Mouse (Mus musculus): ENCODE results near the gene Pomt1. TPM values are rescaled to one million over a fixed set of nuclear protein-coding genes. Genes with fewer than 3 reads are reported as not detected.

Gene Pomt1
- polyA plus RNA-seq, 1 experiment = 204 TPM

DNA sequence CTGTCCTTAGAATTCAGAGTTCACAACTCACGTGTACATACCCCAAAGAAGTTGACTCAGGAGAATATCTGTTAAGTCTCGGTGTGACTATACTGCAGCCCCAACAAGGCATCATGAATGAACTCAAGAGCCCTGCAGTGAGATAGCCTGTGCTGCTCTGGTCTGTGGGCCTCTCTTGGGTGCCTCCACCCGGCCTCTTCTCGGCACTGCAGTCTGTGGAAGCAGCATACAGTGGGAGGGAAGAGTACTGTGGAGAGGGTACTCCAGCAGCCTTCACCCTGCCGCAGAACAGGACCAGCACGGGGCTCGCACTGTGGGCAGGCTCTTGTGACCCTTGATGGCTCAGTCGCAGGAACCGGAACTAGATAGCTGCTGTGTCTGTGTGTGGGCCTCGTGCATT, 20.8 kb upstream of the Pomt1 start:
- Histone ChIP-seq H3K36me3 (ENCODE audit: control insufficient read depth, insufficient read depth, low read length) (no peaks in the 10 kb centered on the region), H3K27ac (ENCODE audit: control insufficient read depth, insufficient read depth, low read depth, low read length) (no peak overlapping the region), H3K4me1 (ENCODE audit: control insufficient read depth, insufficient read depth, low read length) (no peaks in the 10 kb centered on the region; the same call in none of the 2 replicates), H3K4me3 (ENCODE audit: control insufficient read depth, low read depth, low read length) (no peak overlapping the region), H3K27me3 (ENCODE audit: control insufficient read depth, insufficient read depth, low read length) (no peaks in the 10 kb centered on the region)
- no peak for TF ChIP-seq CTCF (IDR thresholded peaks at IDR 0.05; ENCODE audit: control insufficient read depth, insufficient read depth, insufficient replicate concordance, low read depth, low read length)
- TF ChIP-seq POLR2A (IDR thresholded peaks at IDR 0.05; ENCODE audit: control insufficient read depth, low read depth, low read length) = no peak

DNA sequence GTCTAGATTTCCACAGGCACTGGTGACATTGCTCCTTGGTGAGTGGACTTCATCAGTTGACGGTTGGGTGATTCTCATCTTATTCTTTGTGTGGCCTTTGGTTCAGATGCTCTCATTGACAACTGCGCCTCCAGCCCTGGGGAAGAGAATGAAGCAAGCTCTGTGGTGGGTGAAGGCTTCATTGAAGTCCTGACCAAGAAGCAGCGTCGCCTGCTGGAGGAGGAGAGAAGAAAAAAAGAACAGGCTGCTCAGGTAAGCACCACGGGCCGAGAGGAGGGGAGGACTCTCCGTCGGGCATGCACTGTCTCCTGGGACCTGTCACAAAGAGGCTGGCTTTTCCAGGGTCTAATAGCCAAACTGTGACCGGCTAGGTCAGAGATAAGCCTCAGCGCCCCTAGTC, 19.9 kb upstream of the Pomt1 start:
- TF ChIP-seq CTCF (IDR thresholded peaks at IDR 0.05; ENCODE audit: control insufficient read depth, insufficient read depth, insufficient replicate concordance, low read depth, low read length) (no peak), POLR2A (IDR thresholded peaks at IDR 0.05; ENCODE audit: control insufficient read depth, low read depth, low read length) (no peak)
- Histone ChIP-seq H3K27me3 (ENCODE audit: control insufficient read depth, insufficient read depth, low read length) (no peaks in the 10 kb centered on the region), H3K4me3 (ENCODE audit: control insufficient read depth, low read depth, low read length) (no peak overlapping the region), H3K4me1 (ENCODE audit: control insufficient read depth, insufficient read depth, low read length) (no peaks in the 10 kb centered on the region; the same call in none of the 2 replicates), H3K36me3 (ENCODE audit: control insufficient read depth, insufficient read depth, low read length) (no peaks in the 10 kb centered on the region), H3K27ac (ENCODE audit: control insufficient read depth, insufficient read depth, low read depth, low read length) (no peak overlapping the region)

- no peaks in the 10 kb centered on the region; the same call in none of the 2 replicates for H3K4me1 ChIP-seq (ENCODE audit: control insufficient read depth, insufficient read depth, low read length)
- no peak overlapping the region for H3K4me3 ChIP-seq (ENCODE audit: control insufficient read depth, low read depth, low read length)
- TF ChIP-seq POLR2A (IDR thresholded peaks at IDR 0.05; ENCODE audit: control insufficient read depth, low read depth, low read length) (no peak), CTCF (IDR thresholded peaks at IDR 0.05; ENCODE audit: control insufficient read depth, insufficient read depth, insufficient replicate concordance, low read depth, low read length) (no peak)
- no peaks in the 10 kb centered on the region for H3K27me3 ChIP-seq (ENCODE audit: control insufficient read depth, insufficient read depth, low read length)
- no peaks in the 10 kb centered on the region for H3K36me3 ChIP-seq (ENCODE audit: control insufficient read depth, insufficient read depth, low read length)
- H3K27ac ChIP-seq (ENCODE audit: control insufficient read depth, insufficient read depth, low read depth, low read length) = no peak overlapping the region
Observed at GRCm38 (mm10) chr2:32217656-32218055, 18.7 kb upstream of the Pomt1 start.

GRCm38 (mm10) chr2:32218113-32218512, 18.3 kb upstream of the Pomt1 start:
- TF ChIP-seq POLR2A (IDR thresholded peaks at IDR 0.05; ENCODE audit: control insufficient read depth, low read depth, low read length) (no peak), CTCF (IDR thresholded peaks at IDR 0.05; ENCODE audit: control insufficient read depth, insufficient read depth, insufficient replicate concordance, low read depth, low read length) (no peak)
- no peaks in the 10 kb centered on the region for H3K36me3 ChIP-seq (ENCODE audit: control insufficient read depth, insufficient read depth, low read length)
- H3K27ac ChIP-seq (ENCODE audit: control insufficient read depth, insufficient read depth, low read depth, low read length) = no peak overlapping the region
- no peaks in the 10 kb centered on the region for H3K27me3 ChIP-seq (ENCODE audit: control insufficient read depth, insufficient read depth, low read length)
- no peak overlapping the region for H3K4me3 ChIP-seq (ENCODE audit: control insufficient read depth, low read depth, low read length)
- no peaks in the 10 kb centered on the region; the same call in none of the 2 replicates for H3K4me1 ChIP-seq (ENCODE audit: control insufficient read depth, insufficient read depth, low read length)

DNA sequence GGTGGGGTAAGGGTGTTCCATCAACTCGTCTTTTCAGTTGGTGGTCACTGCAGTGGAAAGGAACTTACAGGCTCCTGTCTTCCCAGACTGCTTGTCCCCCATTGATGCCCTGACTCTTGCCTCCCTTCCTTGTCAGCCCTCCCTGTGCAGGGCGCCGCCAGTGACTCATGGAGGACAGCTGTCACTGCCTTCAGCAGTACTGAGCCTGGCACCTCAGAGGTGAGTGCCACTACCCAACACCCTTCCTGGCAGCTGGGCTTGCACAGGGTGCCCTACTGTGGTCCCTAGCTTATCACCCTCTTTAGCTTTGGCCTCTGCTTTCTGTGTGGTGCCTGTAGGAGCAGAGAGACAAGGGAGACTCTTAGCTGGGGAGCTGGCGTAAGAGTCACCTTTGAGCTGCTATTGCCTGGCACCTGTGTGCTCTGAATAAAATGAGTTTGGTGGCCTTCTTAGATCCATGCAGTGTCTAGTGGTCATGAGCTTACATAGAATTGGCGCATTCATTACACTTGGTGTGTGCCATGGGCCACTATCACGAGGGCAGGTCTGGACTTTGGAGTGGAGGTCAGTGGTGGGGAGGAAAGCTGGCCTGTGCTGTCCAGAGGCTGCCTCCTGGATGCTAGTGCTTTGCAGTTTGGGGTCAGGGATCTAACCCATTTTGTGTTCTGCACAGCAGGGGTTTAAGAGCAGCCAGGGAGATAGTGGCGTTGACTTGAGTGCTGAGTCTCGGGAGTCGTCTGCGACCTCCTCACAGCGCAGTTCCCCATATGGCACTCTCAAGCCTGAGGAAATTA, 17.7 kb upstream of the Pomt1 start:
- Histone ChIP-seq H3K36me3 (ENCODE audit: control insufficient read depth, insufficient read depth, low read length) (no peaks in the 10 kb centered on the region), H3K4me1 (ENCODE audit: control insufficient read depth, insufficient read depth, low read length) (no peaks in the 10 kb centered on the region; the same call in none of the 2 replicates), H3K4me3 (ENCODE audit: control insufficient read depth, low read depth, low read length) (no peak overlapping the region), H3K27me3 (ENCODE audit: control insufficient read depth, insufficient read depth, low read length) (no peaks in the 10 kb centered on the region), H3K27ac (ENCODE audit: control insufficient read depth, insufficient read depth, low read depth, low read length) (no peak overlapping the region)
- TF ChIP-seq POLR2A (IDR thresholded peaks at IDR 0.05; ENCODE audit: control insufficient read depth, low read depth, low read length) (no peak), CTCF (IDR thresholded peaks at IDR 0.05; ENCODE audit: control insufficient read depth, insufficient read depth, insufficient replicate concordance, low read depth, low read length) (no peak)

DNA sequence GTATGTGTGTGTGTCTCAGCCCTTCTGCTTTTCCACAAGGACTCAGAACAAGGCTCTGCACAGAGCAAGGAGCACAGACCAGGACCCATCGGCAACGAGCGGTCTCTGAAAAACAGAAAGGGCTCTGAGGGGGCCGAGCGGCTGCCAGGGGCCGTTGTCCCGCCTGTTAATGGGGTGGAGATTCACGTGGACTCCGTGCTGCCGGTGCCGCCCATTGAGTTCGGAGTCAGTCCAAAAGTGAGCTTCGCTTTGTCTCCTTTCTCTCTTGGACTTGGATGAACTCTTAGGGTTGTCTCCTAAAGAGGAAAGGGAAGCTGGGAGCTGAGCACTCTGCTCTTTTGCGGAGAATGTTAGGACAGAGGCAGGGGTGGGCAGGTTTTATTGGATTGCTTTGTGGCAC, 16.9 kb upstream of the Pomt1 start:
- TF ChIP-seq POLR2A (IDR thresholded peaks at IDR 0.05; ENCODE audit: control insufficient read depth, low read depth, low read length) (no peak), CTCF (IDR thresholded peaks at IDR 0.05; ENCODE audit: control insufficient read depth, insufficient read depth, insufficient replicate concordance, low read depth, low read length) (no peak)
- Histone ChIP-seq H3K27me3 (ENCODE audit: control insufficient read depth, insufficient read depth, low read length) (no peaks in the 10 kb centered on the region), H3K36me3 (ENCODE audit: control insufficient read depth, insufficient read depth, low read length) (no peaks in the 10 kb centered on the region), H3K4me1 (ENCODE audit: control insufficient read depth, insufficient read depth, low read length) (no peaks in the 10 kb centered on the region; the same call in none of the 2 replicates), H3K4me3 (ENCODE audit: control insufficient read depth, low read depth, low read length) (no peak overlapping the region), H3K27ac (ENCODE audit: control insufficient read depth, insufficient read depth, low read depth, low read length) (no peak overlapping the region)

DNA sequence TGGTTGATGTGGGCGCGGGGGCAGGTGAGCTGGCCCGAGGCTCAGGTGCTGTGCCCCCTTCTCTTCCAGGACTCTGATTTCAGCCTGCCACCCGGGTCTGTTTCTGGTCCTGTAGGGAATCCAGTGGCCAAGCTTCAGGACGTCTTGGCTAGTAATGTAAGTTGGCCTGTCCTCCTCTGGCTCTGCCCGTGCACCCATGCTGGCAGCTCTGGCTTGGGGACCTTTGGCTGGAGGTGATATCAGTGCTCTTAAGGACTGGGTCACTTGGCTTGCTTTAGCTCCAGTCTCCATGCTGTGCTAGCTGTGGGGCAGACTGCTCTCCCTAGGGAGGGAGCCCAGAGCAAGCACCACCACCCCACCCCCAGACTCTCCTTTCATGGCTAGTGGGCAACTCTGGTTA, 16.4 kb upstream of the Pomt1 start:
- TF ChIP-seq POLR2A (IDR thresholded peaks at IDR 0.05; ENCODE audit: control insufficient read depth, low read depth, low read length) (no peak), CTCF (IDR thresholded peaks at IDR 0.05; ENCODE audit: control insufficient read depth, insufficient read depth, insufficient replicate concordance, low read depth, low read length) (no peak)
- no peaks in the 10 kb centered on the region for H3K27me3 ChIP-seq (ENCODE audit: control insufficient read depth, insufficient read depth, low read length)
- H3K27ac ChIP-seq (ENCODE audit: control insufficient read depth, insufficient read depth, low read depth, low read length) = no peak overlapping the region
- no peak overlapping the region for H3K4me3 ChIP-seq (ENCODE audit: control insufficient read depth, low read depth, low read length)
- no peaks in the 10 kb centered on the region for H3K36me3 ChIP-seq (ENCODE audit: control insufficient read depth, insufficient read depth, low read length)
- H3K4me1 ChIP-seq (ENCODE audit: control insufficient read depth, insufficient read depth, low read length) = no peaks in the 10 kb centered on the region; the same call in none of the 2 replicates

All from testis, adult 2 months (tissue).